Mouse (Mus musculus) kidney, adult 2 months (tissue): ENCODE measurements around the gene Spef1. TPM values are rescaled to one million over a fixed set of nuclear protein-coding genes. Genes with fewer than 3 reads are reported as not detected.
A peak's percentile ranks its signal among the peaks of the same experiment; 100 is the strongest.

ENCODE experiments used
- DNase-seq: peaks from one replicate; pipeline ENCODE4 v3.0.0; 2021
- H3K27ac ChIP-seq: fragments of 200-500 bp; 2 replicates; pipeline ENCODE4 v1.5.1; 2012; ENCODE audit warnings: low read depth, low read length, control low read depth, inconsistent platforms; ENCODE audit not compliant: insufficient read depth
- H3K27me3 ChIP-seq: fragments of 200-500 bp; replicated peaks from 2 replicates; pipeline ENCODE4 v1.6.1; 2012; ENCODE audit warnings: mild to moderate bottlenecking, moderate library complexity, low read length, inconsistent platforms; ENCODE audit not compliant: control insufficient read depth, insufficient read depth
- H3K36me3 ChIP-seq: fragments of 200-500 bp; 2 replicates; pipeline ENCODE4 v1.6.1; 2012; ENCODE audit warnings: mild to moderate bottlenecking, moderate library complexity, low read length, inconsistent platforms; ENCODE audit not compliant: control insufficient read depth, insufficient read depth
- H3K4me1 ChIP-seq: fragments of 200-500 bp; 2 replicates; pipeline ENCODE4 v1.6.1; 2011; ENCODE audit warnings: low read length; ENCODE audit not compliant: control insufficient read depth, insufficient read depth
- H3K4me3 ChIP-seq: fragments of 200-500 bp; 2 replicates; pipeline ENCODE4 v1.5.1; 2011; ENCODE audit warnings: mild to moderate bottlenecking, low read depth, low read length, control low read depth; ENCODE audit not compliant: insufficient read depth
- CTCF ChIP-seq: fragments of 200-500 bp; conservative IDR thresholded peaks from 2 replicates; pipeline ENCODE4 v1.5.1; 2011; ENCODE audit warnings: low read depth, mild to moderate bottlenecking, control low read depth, low read length, moderate library complexity, mixed read lengths; ENCODE audit not compliant: insufficient read depth, insufficient read length
- POLR2A ChIP-seq: fragments of 200-500 bp; IDR thresholded peaks from one replicate; pipeline ENCODE4 v1.6.1; 2011; ENCODE audit warnings: low read depth, low read length, control low read depth
- WGBS: fragments of 180-500 bp; shearing (Covaris S2); methylation state at CpG from one replicate; pipeline ENCODE4 v1.1.7; 2018; 5-methylcytosine and 5-hydroxymethylcytosine counted together
- polyA plus RNA-seq: library from polyadenylated mRNA; depleted of rRNA; stranded (reverse); fragments of >200 nt; gene quantifications from 2 replicates; pipeline ENCODE4 v1.2.3, GENCODE M21; 2012

The Spef1 gene
- polyA plus RNA-seq, 1 experiment: 4.6 TPM

DNA sequence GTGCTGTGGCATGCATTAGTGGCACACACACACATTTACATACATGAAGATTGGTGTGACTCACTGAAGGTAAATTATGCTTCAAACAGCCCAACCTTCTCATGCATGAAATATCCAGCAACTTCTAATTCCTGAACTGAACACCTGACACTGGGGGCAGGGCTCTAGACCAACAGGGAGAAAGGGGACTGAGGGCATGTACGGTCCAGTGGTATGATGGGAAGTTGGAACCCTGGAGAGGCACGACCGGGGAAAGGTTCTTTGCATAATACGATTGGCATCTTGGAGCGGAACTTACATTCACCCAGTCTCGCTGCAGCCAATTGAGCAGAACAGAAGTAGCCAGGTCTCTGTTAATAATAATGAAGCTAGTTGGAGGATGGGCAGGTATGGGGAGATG lies 38.1 kb upstream of the Spef1 start:
- peak; percentile 87 for DNase-seq
- peak overlapping the region; percentile 87 for H3K27ac ChIP-seq
- no peak overlapping the region for H3K4me3 ChIP-seq
- 42% methylated on average over 6 of the region's 6 CpGs for WGBS
- no peaks in the 10 kb centered on the region for H3K36me3 ChIP-seq
- H3K27me3 ChIP-seq: no peaks in the 10 kb centered on the region
- peaks cover 3% of the 10 kb centered on the region; the same call in 1 of the 2 replicates for H3K4me1 ChIP-seq
- no peak for TF ChIP-seq POLR2A
- no peak for TF ChIP-seq CTCF

DNA sequence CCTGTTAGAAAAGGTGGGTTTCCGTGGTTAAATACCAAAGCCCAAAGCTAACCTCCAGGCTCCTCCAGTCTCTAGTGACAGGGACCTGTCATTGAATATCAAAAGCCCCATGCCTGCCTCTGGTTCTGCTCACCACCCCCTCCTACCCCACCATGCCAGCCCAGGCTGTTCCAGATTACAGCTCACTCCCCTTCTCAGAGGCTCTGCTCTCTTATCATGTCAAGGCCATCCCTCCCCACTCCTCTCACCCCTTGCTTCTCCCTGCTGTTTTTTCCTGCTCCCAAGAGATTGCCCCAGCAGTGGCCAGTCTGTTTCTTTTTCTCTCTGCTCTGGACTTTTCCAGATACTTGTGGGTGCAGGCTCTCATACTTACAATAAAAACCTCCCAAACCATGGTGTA lies 36.5 kb upstream of the Spef1 start:
- WGBS: 83% methylated on average over 1 of the region's 1 CpGs
- DNase-seq: no peak
- Histone ChIP-seq H3K36me3 (no peaks in the 10 kb centered on the region), H3K27ac (no peak overlapping the region), H3K4me1 (peaks cover 3% of the 10 kb centered on the region; the same call in 1 of the 2 replicates), H3K27me3 (no peaks in the 10 kb centered on the region), H3K4me3 (no peak overlapping the region)
- TF ChIP-seq CTCF (no peak), POLR2A (no peak)

DNA sequence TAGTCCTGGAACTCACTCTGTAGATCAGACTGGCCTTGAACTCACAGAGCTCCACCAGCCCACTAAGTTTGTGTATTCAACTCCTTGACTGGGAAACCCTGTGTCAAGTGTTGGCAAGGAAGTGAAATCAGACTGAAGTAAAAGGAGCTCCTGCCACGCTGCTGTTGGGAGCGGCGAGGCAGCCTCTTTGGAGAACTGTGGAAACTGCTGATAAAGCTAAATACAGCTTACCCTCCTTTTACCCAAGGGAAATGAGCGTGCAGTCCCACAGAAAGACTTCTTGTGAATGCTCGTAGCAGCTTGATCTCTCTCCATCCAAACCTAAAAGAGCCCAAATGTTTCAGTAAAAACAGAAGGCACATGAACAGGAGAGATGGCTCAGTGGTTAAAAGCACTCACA lies 35.5 kb upstream of the Spef1 start:
- peak; percentile 37 for DNase-seq
- peaks cover 3% of the 10 kb centered on the region; the same call in 1 of the 2 replicates for H3K4me1 ChIP-seq
- no peak for TF ChIP-seq CTCF
- TF ChIP-seq POLR2A: no peak
- H3K36me3 ChIP-seq: no peaks in the 10 kb centered on the region
- no peaks in the 10 kb centered on the region for H3K27me3 ChIP-seq
- H3K27ac ChIP-seq: no peak overlapping the region
- 30% methylated on average over 5 of the region's 5 CpGs for WGBS
- H3K4me3 ChIP-seq: no peak overlapping the region

DNA sequence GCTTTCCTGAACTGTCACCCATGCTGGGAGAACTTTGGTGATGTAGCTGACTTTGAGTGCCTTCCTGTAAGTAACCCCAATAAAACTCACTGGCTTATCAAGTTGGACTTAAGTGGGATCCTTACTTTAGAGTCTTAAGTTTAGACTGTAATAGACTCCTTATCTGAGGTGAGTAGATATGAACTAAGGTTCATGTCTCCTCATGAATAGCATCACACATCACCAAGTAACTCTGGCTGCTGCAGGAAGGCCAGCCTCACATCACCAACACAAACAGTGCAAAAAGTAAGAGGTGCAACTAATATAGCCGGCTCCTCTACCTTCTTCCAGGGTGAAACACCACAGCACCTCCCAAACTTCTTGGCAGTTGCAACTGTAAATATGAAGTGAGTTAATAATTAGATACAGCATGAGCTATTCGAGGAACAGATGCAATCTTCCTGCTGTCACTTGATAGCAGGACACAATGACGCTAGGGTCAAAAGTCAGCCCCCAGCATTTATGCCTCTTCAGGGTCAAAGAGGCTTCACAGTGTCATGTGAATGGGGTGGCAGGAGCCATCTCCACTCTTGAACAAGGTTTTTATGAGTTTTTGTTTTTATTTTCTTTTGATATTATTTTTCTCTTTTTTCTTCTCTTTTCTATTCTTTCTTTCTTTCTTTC lies 34.9 kb upstream of the Spef1 start:
- DNase-seq: peak; percentile 34
- H3K27ac ChIP-seq: no peak overlapping the region
- TF ChIP-seq POLR2A: no peak
- no peak for TF ChIP-seq CTCF
- H3K27me3 ChIP-seq: no peaks in the 10 kb centered on the region
- no peaks in the 10 kb centered on the region for H3K36me3 ChIP-seq
- no peak overlapping the region for H3K4me3 ChIP-seq
- H3K4me1 ChIP-seq: peaks cover 3% of the 10 kb centered on the region; the same call in 1 of the 2 replicates
- WGBS: 29% methylated on average over 3 of the region's 3 CpGs

DNA sequence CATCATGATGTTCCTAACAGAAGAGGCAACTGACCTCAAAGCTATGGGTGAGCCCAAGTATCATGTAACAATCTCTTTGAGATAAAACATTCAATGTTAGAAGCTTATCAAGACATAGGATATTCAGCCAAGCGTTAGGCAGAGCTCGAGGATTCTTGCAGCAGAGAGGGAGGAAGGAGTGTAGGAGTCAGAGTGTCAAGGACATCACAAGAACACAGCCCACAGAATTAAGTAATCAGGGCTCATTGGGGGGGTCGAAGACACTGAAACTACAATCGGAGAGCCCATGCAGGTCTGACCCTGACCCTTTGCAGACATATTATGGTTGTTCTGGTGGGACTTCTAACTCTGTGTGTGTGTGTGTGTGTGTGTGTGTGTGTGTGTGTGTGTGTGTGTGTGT lies 32.9 kb upstream of the Spef1 start:
- H3K36me3 ChIP-seq: no peaks in the 10 kb centered on the region
- DNase-seq: no peak
- no peak overlapping the region for H3K27ac ChIP-seq
- no peak overlapping the region for H3K4me3 ChIP-seq
- 62% methylated on average over 4 of the region's 4 CpGs for WGBS
- H3K27me3 ChIP-seq: no peaks in the 10 kb centered on the region
- peaks cover 8% of the 10 kb centered on the region for H3K4me1 ChIP-seq
- TF ChIP-seq CTCF: no peak

- Histone ChIP-seq H3K4me3 (no peak overlapping the region), H3K4me1 (peaks cover 8% of the 10 kb centered on the region), H3K36me3 (no peaks in the 10 kb centered on the region), H3K27me3 (no peaks in the 10 kb centered on the region), H3K27ac (peak overlapping the region; percentile 48)
- 25% methylated on average over 7 of the region's 7 CpGs for WGBS
- peak; percentile 78 for DNase-seq
- TF ChIP-seq POLR2A (no peak), CTCF (no peak)
Measured at GRCm38 (mm10) chr2:131215941-131216858, 29.1 kb upstream of the Spef1 start.

DNA sequence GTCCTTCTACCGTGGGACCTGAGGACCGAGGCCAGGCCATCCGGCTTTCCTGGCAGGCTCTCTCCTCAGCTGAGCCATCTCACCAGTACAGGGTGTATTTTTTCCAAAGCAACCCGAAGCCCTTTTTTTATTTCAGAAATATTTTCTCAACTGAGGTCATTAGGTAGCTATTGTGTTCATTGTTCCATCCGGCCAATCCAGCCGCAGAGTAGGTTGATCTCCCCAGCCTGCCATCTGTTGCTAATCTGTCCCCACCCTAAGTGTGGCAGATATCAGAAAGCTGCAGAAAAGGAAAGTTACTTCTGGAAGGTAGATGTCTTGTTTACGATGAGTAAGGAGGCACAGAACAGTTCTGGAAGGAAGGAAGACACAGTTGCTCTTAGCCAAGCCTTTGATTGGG lies 26.7 kb upstream of the Spef1 start:
- Histone ChIP-seq H3K27ac (no peak overlapping the region), H3K4me1 (peaks cover 19% of the 10 kb centered on the region), H3K27me3 (no peaks in the 10 kb centered on the region), H3K36me3 (no peaks in the 10 kb centered on the region), H3K4me3 (no peak overlapping the region)
- WGBS: 90% methylated on average over 7 of the region's 7 CpGs
- TF ChIP-seq POLR2A (no peak), CTCF (no peak)
- no peak for DNase-seq
